Mouse (Mus musculus): ENCODE data around the gene Synrg.

The Synrg gene

DNA sequence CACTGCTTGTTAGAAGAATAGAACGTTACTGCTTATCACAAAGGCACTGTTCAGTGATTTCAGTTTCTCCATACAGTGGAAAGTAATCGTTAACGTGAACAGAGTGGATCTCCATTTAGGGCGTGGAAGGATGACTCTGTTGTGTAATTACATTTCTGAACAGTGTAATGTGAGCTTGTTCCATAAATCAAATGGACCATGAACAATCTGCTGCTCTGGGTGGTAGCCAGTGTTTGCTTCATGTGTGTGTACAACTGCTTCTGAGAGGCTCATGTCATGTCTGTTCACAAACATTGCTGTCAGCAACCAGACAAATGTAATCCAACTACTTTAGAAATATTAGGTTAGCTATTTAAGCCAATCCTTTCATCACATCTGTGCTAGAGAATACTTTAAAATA, 27.5 kb downstream of the Synrg start:
- DNase-seq, result no peak

DNA sequence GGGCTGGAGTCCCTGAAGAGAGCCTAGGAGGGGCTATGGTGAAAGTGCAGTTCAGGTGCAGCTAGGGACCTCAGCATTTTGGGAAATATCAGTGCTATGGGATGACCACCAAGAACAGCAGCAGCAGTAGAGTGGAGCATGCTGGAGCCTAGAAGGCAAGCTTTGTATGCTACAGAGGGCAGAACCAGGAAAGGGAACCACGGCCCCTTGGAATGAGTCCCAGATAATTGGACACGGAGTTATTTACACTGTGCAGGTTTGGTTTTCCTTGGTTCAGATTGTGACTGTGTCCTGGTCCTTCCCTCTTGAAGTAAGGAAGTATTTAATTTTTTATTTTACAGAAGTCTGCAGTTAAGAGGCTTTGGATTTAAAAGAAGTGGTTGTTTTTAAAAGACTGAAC, 29.2 kb downstream of the Synrg start:
- no peak for DNase-seq

GRCm38 (mm10) chr11:83994481-83994880, 30.3 kb downstream of the Synrg start:
- DNase-seq, result no peak

- no peak for DNase-seq
Observed at GRCm38 (mm10) chr11:83995535-83995950, 31.3 kb downstream of the Synrg start.

- DNase-seq, result no peak
Observed at GRCm38 (mm10) chr11:83997171-83997868, 33.1 kb downstream of the Synrg start.

DNA sequence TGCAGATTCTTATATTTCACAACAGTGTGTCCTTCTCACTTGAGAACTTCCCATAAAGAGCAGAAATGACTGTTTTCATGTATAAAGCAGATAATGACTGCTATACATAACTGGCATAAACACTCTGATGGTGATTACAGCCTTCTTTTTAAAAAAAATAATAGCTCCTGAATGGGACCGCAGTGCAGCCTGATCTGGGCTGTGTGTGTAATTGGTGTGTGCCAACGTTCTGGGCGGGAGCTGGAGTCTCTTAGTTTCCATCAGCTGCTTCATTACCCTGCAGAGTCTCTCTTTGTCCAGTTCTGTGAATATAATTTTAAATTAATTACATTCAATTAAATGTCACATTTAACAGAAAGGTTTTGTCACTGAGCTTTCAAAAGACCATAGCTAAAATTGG, 34.8 kb downstream of the Synrg start:
- DNase-seq, result no peak

GRCm38 (mm10) chr11:83999411-83999915, 35.2 kb downstream of the Synrg start:
- DNase-seq, result no peak

- DNase-seq, result no peak
Observed at GRCm38 (mm10) chr11:84001257-84001656, 37.0 kb downstream of the Synrg start.

- DNase-seq, result no peak
Observed at GRCm38 (mm10) chr11:84003986-84004385, 39.8 kb downstream of the Synrg start.

GRCm38 (mm10) chr11:84009001-84009400, 44.8 kb downstream of the Synrg start:
- no peak for DNase-seq

DNA sequence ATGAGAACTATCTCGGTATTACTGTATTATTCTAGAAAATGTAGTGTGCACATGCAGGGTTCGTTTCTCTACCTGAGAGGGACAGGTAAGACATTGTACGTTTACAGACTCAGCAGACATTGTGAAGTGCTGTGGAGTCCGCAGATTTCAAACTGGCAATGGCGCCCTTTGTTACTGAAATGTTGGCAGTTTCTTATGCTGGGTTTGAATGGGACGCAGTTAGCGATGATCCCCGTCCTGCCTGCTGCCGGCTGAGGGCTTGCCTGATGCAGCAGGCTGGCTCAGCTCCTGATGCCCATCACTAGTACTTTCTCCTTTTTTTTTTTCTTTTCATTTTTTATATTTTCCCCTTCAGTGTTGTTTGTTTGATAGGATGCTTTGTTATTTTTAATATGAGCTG, 46.2 kb downstream of the Synrg start:
- no peak for DNase-seq

- no peak for DNase-seq
Observed at GRCm38 (mm10) chr11:84011050-84011449, 46.8 kb downstream of the Synrg start.

DNA sequence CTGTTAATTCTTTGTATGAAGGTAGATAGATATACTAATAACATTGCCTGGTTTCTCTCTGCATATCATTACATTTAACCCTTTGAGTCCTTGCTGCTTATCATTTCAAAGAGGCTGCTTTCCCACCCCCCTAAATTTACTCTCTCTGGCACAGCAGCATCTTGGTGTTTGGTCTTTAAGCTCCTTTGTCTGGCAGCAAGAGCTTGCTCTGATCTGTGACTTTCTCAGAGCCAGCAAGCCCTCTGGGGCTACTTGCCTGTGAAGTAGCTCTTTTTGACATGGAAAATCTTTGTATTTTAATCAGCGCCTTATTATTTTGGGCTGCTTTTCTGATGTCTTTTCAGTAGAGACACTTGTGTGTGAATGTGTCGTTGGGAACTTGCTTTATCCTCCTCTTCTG, 47.3 kb downstream of the Synrg start:
- DNase-seq, result no peak

- no peak for DNase-seq
Observed at GRCm38 (mm10) chr11:84013105-84013504, 48.9 kb downstream of the Synrg start.

DNA sequence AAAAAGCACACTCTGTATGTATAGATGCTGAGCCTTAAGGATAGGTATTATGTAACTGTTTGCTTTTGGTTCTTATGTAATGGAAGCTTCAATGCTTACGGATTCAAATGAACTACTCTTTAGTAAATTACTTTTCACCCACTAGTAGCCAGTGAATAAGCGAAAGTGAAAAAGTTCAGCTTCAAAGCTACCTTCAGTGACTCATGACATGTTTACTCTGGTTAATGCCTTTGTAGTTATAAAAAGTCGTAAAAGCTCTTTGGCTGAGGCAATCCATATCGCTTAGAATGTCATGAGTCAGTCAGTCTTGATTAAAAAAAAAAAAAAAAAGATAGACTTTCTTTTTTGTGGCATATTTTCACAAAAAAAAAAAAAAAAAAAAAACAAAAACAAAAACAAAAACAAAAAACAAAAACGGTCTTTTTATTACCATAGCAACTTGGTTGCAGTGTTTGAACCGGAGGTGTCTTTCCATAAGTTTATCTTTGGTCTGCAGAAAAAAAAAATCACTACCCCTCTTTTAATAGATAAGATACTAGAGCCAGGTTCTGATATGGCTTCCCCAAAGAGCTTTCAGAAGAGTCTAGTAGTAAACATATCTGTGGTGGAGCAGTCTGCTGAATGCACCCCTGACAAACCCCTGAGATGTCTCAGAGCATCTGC, 52.0 kb downstream of the Synrg start:
- no peak for DNase-seq

GRCm38 (mm10) chr11:84016810-84017508, 52.7 kb downstream of the Synrg start:
- no peak for DNase-seq

GRCm38 (mm10) chr11:84027231-84027630, 63.0 kb downstream of the Synrg start:
- no peak for DNase-seq

GRCm38 (mm10) chr11:84028271-84029028, 64.2 kb downstream of the Synrg start:
- DNase-seq, result no peak

DNA sequence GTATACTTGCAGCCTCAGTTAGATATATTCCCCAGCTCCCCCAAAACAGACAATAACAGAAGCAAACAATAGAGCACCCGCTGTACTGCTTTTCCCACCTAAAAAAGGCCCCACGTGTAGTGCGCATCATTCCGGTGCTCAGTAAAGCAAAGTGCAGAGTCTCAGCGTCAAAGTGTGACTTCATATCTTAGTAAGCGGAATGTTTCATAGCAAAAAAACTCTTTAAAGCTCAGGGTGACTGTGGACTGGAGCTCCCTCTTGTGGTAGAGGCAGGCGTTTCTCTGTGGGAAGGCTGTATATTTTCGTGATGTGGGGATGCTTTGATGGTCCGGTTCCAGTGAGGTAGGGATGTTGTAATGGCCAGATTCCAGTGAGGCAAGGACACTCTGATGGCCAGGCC, 67.7 kb downstream of the Synrg start:
- DNase-seq, result peak; percentile 20

DNA sequence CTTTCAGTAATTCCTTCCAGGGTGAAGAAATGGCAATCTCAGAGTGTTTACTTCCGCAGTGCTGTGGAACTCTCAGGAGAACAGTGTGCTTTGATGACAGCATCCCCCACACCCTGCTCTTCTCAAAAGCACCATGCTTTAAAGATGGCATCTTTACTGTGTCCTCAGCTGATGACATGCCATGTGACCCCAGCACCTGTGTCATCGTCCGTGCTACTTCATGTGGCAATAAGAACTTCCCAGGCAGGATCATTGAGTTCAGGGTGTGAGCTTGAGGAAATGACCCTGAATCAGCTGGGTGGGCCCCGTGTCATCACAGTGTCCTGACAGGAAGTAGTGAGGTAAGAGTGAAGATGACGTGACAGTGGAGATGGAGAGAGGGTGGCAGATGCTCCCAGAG, 68.3 kb downstream of the Synrg start:
- DNase-seq, result no peak

GRCm38 (mm10) chr11:84033671-84034070, 69.4 kb downstream of the Synrg start:
- no peak for DNase-seq

DNA sequence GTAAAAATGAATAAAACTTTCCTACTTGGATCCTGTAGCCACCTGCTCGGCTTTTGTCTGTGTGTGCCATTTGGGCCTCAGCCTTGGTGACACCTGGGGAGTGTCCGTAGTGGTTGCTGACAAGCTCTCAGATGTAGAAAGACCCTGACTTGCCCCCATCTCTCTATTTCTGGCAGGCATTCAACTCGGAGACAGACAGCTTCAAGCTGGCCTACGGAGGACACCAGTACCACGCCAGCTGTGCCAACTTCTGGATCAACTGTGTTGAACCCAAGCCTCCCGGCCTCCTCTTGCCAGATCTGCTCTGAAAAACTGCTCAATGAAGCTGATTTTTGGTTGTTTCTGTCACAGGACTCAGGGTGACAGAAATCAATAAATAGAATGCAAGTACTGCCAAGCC, 76.4 kb downstream of the Synrg start:
- DNase-seq, result no peak
